Mouse (Mus musculus) cortical plate, adult 2 months (tissue): ENCODE measurements around the gene Ndufs7. TPM values are rescaled to one million over a fixed set of nuclear protein-coding genes. Genes with fewer than 3 reads are reported as not detected.
A peak's percentile ranks its signal among the peaks of the same experiment; 100 is the strongest.
"Not testable (repeated sequence)": the region's sequence is repeated elsewhere in the genome, so short reads cannot be mapped to it uniquely, and the experiment has no call there.

Experiments
- H3K27ac ChIP-seq: fragments of 200-500 bp; 2 replicates; pipeline ENCODE4 v1.5.1; 2012; ENCODE audit warnings: low read length, control low read depth, inconsistent platforms; ENCODE audit not compliant: insufficient read depth
- H3K4me1 ChIP-seq: fragments of 200-500 bp; 2 replicates; pipeline ENCODE4 v1.6.1; 2011; ENCODE audit warnings: low read length; ENCODE audit not compliant: control insufficient read depth, insufficient read depth
- H3K4me3 ChIP-seq: fragments of 200-500 bp; 2 replicates; pipeline ENCODE4 v1.5.1; 2011; ENCODE audit warnings: mild to moderate bottlenecking, low read length, control low read depth; ENCODE audit not compliant: insufficient read depth
- CTCF ChIP-seq: fragments of 200-500 bp; IDR thresholded peaks from 2 replicates; pipeline ENCODE4 v1.5.1; 2011; ENCODE audit warnings: mild to moderate bottlenecking, control low read depth, low read length; ENCODE audit not compliant: insufficient read depth; ENCODE audit errors: extremely low read depth
- POLR2A ChIP-seq: fragments of 200-500 bp; IDR thresholded peaks from 2 replicates; pipeline ENCODE4 v1.6.1; 2011; ENCODE audit warnings: mild to moderate bottlenecking, low read length, control low read depth; ENCODE audit not compliant: insufficient read depth; ENCODE audit errors: extremely low read depth
- polyA plus RNA-seq: library from polyadenylated mRNA; depleted of rRNA; stranded (reverse); fragments of >200 nt; gene quantifications from 2 replicates; pipeline ENCODE4 v1.2.3, GENCODE M21; 2012; rRNA removed

Gene Ndufs7
- polyA plus RNA-seq, result 417 and 424 TPM in 2 replicates

DNA sequence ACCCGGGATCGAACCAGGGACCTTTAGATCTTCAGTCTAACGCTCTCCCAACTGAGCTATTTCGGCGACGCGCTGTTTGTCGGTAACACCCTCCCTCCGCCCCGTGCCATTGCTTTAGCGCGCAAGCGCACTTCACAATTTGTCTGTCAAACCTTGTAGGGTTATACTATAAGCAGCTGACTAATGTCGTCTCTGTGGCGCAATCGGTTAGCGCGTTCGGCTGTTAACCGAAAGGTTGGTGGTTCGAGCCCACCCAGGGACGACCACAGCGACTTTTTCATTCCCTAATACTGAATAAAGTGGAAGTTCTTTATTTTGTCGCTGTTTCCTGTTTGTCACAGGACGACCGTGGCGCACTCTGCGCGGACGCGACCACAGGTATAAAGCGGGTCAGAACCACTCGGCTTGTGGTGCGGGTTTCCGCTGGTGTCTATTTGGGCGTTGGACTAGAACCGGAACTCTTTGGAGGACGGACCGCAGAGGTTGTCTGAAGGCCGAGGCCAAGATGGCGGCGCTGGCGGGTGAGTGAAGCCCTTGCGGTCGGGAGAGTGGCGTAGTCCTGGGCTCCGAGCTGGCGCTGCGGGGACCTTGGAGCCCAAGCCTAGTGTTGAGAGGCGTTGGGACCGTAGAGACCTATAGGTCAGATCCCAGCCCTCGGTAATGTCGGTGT lies at the start of gene Ndufs7:
Gene Ndufs7 (plus strand): TSS at position 151 of the 670 bp plus-strand sequence.
- H3K4me1 ChIP-seq, result peaks cover 5% of the 10 kb centered on the region
- H3K27ac ChIP-seq, result peak within 1 kb of the TSS; percentile 29; the same call in 1 of the 2 replicates
- TF ChIP-seq CTCF, result no peak
- peak; percentile 90 for TF ChIP-seq POLR2A
- peak within 1 kb of the TSS; percentile 66 for H3K4me3 ChIP-seq

DNA sequence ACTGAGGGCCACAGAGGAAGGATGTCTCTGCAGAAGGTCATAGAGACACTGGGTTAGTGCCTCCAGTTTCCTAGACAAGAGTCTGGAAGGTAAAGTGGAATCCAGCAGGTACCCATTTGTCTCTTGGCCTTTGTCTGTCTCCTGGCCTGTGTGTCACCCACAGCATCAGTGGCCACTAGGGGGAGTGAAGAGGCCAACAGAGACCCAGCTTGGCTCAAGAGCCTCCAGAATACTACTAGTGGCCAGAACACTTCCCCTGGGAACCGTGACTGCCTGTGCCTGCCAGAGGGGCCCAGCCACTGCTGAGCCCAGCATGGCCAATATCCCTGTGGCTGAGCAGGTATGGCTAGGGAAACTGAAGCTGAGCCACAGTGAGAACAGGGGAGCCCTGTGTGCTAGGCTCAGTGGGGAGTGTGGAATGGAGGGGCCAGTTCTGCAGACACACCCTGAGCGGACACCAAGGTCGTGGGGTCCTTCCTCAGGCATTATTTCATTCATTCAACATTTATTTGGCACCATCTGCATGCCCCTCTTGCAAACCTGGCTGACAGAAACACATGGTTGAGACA lies 49.4 kb upstream of the Ndufs7 start:
- Histone ChIP-seq H3K4me1 (no peaks in the 10 kb centered on the region), H3K27ac (no peak overlapping the region), H3K4me3 (no peak overlapping the region)
- TF ChIP-seq CTCF (peak; percentile 81), POLR2A (no peak)

DNA sequence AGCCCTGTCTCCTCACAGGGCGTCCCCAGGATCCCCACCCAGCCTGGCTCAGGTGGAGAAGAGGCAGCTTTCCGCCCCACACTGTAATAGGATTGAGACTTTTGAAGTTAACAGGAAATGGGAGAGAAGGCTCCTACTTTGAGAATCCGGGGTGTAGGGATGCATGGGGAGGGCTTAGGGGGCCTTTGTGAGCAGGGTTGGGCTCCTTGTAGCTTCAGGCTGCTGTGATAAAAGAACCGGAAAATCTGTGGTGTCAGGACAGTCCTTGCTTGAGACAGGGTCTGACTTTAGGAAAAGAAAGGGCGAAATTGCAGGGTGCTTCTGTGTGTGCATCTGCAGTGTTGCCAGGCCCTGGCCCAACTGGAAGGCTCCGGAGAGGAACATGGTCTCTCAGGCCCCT lies 48.4 kb upstream of the Ndufs7 start:
- H3K27ac ChIP-seq, result no peak overlapping the region
- H3K4me3 ChIP-seq, result no peak overlapping the region
- no peaks in the 10 kb centered on the region for H3K4me1 ChIP-seq
- TF ChIP-seq POLR2A (no peak), CTCF (no peak)

- no peak overlapping the region for H3K27ac ChIP-seq
- TF ChIP-seq CTCF (no peak), POLR2A (no peak)
- H3K4me1 ChIP-seq, result no peaks in the 10 kb centered on the region
- H3K4me3 ChIP-seq, result no peak overlapping the region
Observed at GRCm38 (mm10) chr10:80204055-80204454, 44.9 kb upstream of the Ndufs7 start.

DNA sequence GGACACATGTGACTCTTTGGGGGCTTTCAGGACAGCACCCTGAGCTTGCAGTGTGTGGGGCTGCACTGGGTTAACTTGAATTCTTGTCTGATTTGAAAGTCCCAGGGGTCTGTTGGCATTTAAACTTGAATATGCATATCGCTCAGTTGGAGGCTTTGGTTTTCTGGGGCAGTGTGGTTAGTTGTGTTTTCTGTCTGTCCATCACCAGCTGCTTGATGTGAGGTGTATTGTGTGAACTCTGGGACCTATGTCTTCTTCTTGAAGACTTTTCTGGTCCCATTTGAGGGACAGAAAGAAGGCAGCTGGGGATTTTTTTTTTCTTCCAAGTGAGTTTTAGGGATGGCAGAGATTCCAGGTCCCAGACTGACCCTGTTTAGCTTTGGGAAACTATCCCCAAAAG lies 41.7 kb upstream of the Ndufs7 start:
- Histone ChIP-seq H3K27ac (no peak overlapping the region), H3K4me1 (0 out of 2 replicates have a peak, but pooled peaks cover 1% of the 10 kb centered on the region), H3K4me3 (no peak overlapping the region)
- TF ChIP-seq POLR2A (no peak), CTCF (no peak)

GRCm38 (mm10) chr10:80207676-80208075 lies 41.2 kb upstream of the Ndufs7 start:
- Histone ChIP-seq H3K4me1 (0 out of 2 replicates have a peak, but pooled peaks cover 1% of the 10 kb centered on the region), H3K27ac (no peak overlapping the region), H3K4me3 (no peak overlapping the region)
- TF ChIP-seq POLR2A, result no peak

- no peak overlapping the region for H3K27ac ChIP-seq
- H3K4me1 ChIP-seq, result 0 out of 2 replicates have a peak, but pooled peaks cover 1% of the 10 kb centered on the region
- no peak overlapping the region for H3K4me3 ChIP-seq
- TF ChIP-seq CTCF, result no peak
- TF ChIP-seq POLR2A, result no peak
Observed at GRCm38 (mm10) chr10:80208248-80208647, 40.7 kb upstream of the Ndufs7 start.

GRCm38 (mm10) chr10:80208841-80209371 lies 40.0 kb upstream of the Ndufs7 start:
- Histone ChIP-seq H3K27ac (0 out of 2 replicates have a peak overlapping the region, but pooled peaks have one; percentile 9), H3K4me1 (0 out of 2 replicates have a peak, but pooled peaks cover 1% of the 10 kb centered on the region), H3K4me3 (no peak overlapping the region)
- TF ChIP-seq CTCF (no peak), POLR2A (0 out of 2 replicates have a peak, but pooled peaks have one; percentile 29)

GRCm38 (mm10) chr10:80211547-80212103 lies 37.3 kb upstream of the Ndufs7 start:
- H3K27ac ChIP-seq, H3K4me1 ChIP-seq, H3K4me3 ChIP-seq: not testable (repeated sequence)
